Comparison of ENCODE assay signal across 8 mouse cellular contexts in genomic region chr6:122873871-122874719, GRCm38 (mm10). TPM values are rescaled to one million over a fixed set of nuclear protein-coding genes. Genes with fewer than 3 reads are reported as not detected.
A peak's percentile ranks its signal among the peaks of the same experiment; 100 is the strongest.
DNase-seq lines count a peak whose midpoint lies in the region; ATAC-seq and TF ChIP-seq lines count a peak whose summit lies in the region.

Gene Necap1 (plus strand): TSS chr6:122874474.

- peak; percentile 86 for TF ChIP-seq CTCF in kidney, adult 2 months (conservative IDR thresholded peaks at IDR 0.05; ENCODE audit: insufficient read depth, insufficient read length, low read depth, low read length)
- peak; percentile 77 for TF ChIP-seq CTCF in spleen, adult 2 months (IDR thresholded peaks at IDR 0.05; ENCODE audit: extremely low read depth, insufficient read depth, insufficient read length, insufficient replicate concordance)

- peak within 1 kb of the TSS; percentile 88 for H3K9ac ChIP-seq in embryonic facial prominence, embryonic 13.5 days
- peak within 1 kb of the TSS; percentile 78 for H3K9ac ChIP-seq in limb, embryonic 12.5 days (replicated peaks)
- peak within 1 kb of the TSS; percentile 76 for H3K9ac ChIP-seq in midbrain, embryonic 15.5 days

- 8% methylated on average over 43 of the region's 43 CpGs for WGBS in embryonic facial prominence, embryonic 13.5 days
- 7% methylated on average over 43 of the region's 43 CpGs for WGBS in kidney, adult 2 months
- 9% methylated on average over 39 of the region's 43 CpGs for WGBS in limb, embryonic 12.5 days
- 8% methylated on average over 43 of the region's 43 CpGs for WGBS in midbrain, embryonic 15.5 days
- WGBS in spleen, adult 2 months, result 6% methylated on average over 43 of the region's 43 CpGs

- no peaks in the 10 kb centered on the region for H3K27me3 ChIP-seq in embryonic facial prominence, embryonic 13.5 days
- no peaks in the 10 kb centered on the region for H3K27me3 ChIP-seq in kidney, adult 2 months (replicated peaks; ENCODE audit: control insufficient read depth, insufficient read depth, low read length)
- H3K27me3 ChIP-seq in limb, embryonic 12.5 days, result peaks cover 2% of the 10 kb centered on the region; the same call in 1 of the 2 replicates
- H3K27me3 ChIP-seq in midbrain, embryonic 15.5 days (replicated peaks), result no peaks in the 10 kb centered on the region
- H3K27me3 ChIP-seq in spleen, adult 2 months (ENCODE audit: control insufficient read depth, insufficient read depth, low read length), result no peaks in the 10 kb centered on the region; the same call in 1 of the 2 replicates

- peaks cover 16% of the 10 kb centered on the region for H3K4me1 ChIP-seq in embryonic facial prominence, embryonic 13.5 days
- H3K4me1 ChIP-seq in kidney, adult 2 months (ENCODE audit: control insufficient read depth, insufficient read depth, low read length), result peaks cover 8% of the 10 kb centered on the region; the same call in 1 of the 2 replicates
- H3K4me1 ChIP-seq in limb, embryonic 12.5 days (replicated peaks), result peaks cover 5% of the 10 kb centered on the region
- peaks cover 18% of the 10 kb centered on the region for H3K4me1 ChIP-seq in midbrain, embryonic 15.5 days
- peaks cover 11% of the 10 kb centered on the region for H3K4me1 ChIP-seq in spleen, adult 2 months (ENCODE audit: control insufficient read depth, insufficient read depth, insufficient read length)

- H3K27ac ChIP-seq in embryonic facial prominence, embryonic 13.5 days, result peak within 1 kb of the TSS; percentile 87
- peak within 1 kb of the TSS; percentile 31 for H3K27ac ChIP-seq in kidney, adult 2 months (ENCODE audit: insufficient read depth, low read depth, low read length)
- H3K27ac ChIP-seq in limb, embryonic 12.5 days, result peak within 1 kb of the TSS; percentile 90
- H3K27ac ChIP-seq in midbrain, embryonic 15.5 days, result peak within 1 kb of the TSS; percentile 87
- H3K27ac ChIP-seq in spleen, adult 2 months (ENCODE audit: insufficient read depth, low read length), result peak within 1 kb of the TSS; percentile 80

- H3K9me3 ChIP-seq in embryonic facial prominence, embryonic 13.5 days, result no peaks in the 10 kb centered on the region
- H3K9me3 ChIP-seq in limb, embryonic 12.5 days, result no peaks in the 10 kb centered on the region
- H3K9me3 ChIP-seq in midbrain, embryonic 15.5 days, result no peaks in the 10 kb centered on the region

- peak; percentile 26 for TF ChIP-seq POLR2A in kidney, adult 2 months (IDR thresholded peaks at IDR 0.05; ENCODE audit: low read depth, low read length)
- peak; percentile 78 for TF ChIP-seq POLR2A in spleen, adult 2 months (IDR thresholded peaks at IDR 0.05; ENCODE audit: low read depth, low read length)

- peak within 1 kb of the TSS; percentile 60 for H3K4me2 ChIP-seq in embryonic facial prominence, embryonic 13.5 days
- H3K4me2 ChIP-seq in limb, embryonic 12.5 days, result peak within 1 kb of the TSS; percentile 61
- H3K4me2 ChIP-seq in midbrain, embryonic 15.5 days, result peak within 1 kb of the TSS; percentile 51

- ATAC-seq in embryonic facial prominence, embryonic 13.5 days (ENCODE audit: insufficient number of reproducible peaks, insufficient read depth, low FRiP score, low TSS enrichment, low read depth), result peak; percentile 90
- peak; percentile 88 for ATAC-seq in limb, embryonic 12.5 days (ENCODE audit: insufficient number of reproducible peaks, insufficient read depth, low FRiP score, low TSS enrichment, low read depth)
- peak; percentile 97 for ATAC-seq in midbrain, embryonic 15.5 days (replicated peaks)

- H3K4me3 ChIP-seq in embryonic facial prominence, embryonic 13.5 days, result peak within 1 kb of the TSS; percentile 80
- H3K4me3 ChIP-seq in kidney, adult 2 months (ENCODE audit: insufficient read depth, low read depth, low read length), result peak within 1 kb of the TSS; percentile 92
- H3K4me3 ChIP-seq in limb, embryonic 12.5 days (replicated peaks), result peak within 1 kb of the TSS; percentile 81
- H3K4me3 ChIP-seq in midbrain, embryonic 15.5 days, result peak within 1 kb of the TSS; percentile 78
- H3K4me3 ChIP-seq in spleen, adult 2 months (ENCODE audit: extremely low read depth, insufficient read depth, insufficient read length), result peak within 1 kb of the TSS; percentile 90

- peak; percentile 94 for DNase-seq in 3134 (ENCODE audit: extremely low read depth, insufficient read length, low spot score)
- peak; percentile 96 to 98 for DNase-seq in adrenal gland, postnatal 36 days
- peak; percentile 97 to 99 for DNase-seq in heart, adult 18-20 months
- peak; percentile 98 for DNase-seq in kidney, adult 2 months
- DNase-seq in spleen, adult 2 months (ENCODE audit: low read depth in 1 of 2, low spot score in 2 of 2), result peak; percentile 94 to 96

- H3K36me3 ChIP-seq in embryonic facial prominence, embryonic 13.5 days, result 0 out of 2 replicates have a peak, but pooled peaks cover 6% of the 10 kb centered on the region
- no peaks in the 10 kb centered on the region for H3K36me3 ChIP-seq in kidney, adult 2 months (ENCODE audit: control insufficient read depth, insufficient read depth, low read length)
- peaks cover 27% of the 10 kb centered on the region for H3K36me3 ChIP-seq in limb, embryonic 12.5 days
- no peaks in the 10 kb centered on the region for H3K36me3 ChIP-seq in midbrain, embryonic 15.5 days (replicated peaks)
- peaks cover 4% of the 10 kb centered on the region; the same call in 1 of the 2 replicates for H3K36me3 ChIP-seq in spleen, adult 2 months (ENCODE audit: control insufficient read depth, insufficient read depth, low read length)

RNA-seq across cellular contexts. Expression of gene Necap1, which starts in this region (rescaled TPM):
- 10 to 100 TPM; 54.9 to 67.6 TPM for total RNA-seq in adrenal gland, postnatal 36 days (2021)
- polyA plus RNA-seq in embryonic facial prominence, embryonic 13.5 days (2015; fragmentation: Nextera tagmentation; extraction: Ambion mirVana), result 57.0 and 65.2 TPM in 2 replicates
- total RNA-seq in heart, adult 18-20 months (2021), result 10 to 100 TPM; 20.7 to 24.3 TPM
- 20.5 and 25.0 TPM in 2 replicates for polyA plus RNA-seq in kidney, adult 2 months (2012; rRNA removed)
- 61.8 and 64.8 TPM in 2 replicates for polyA plus RNA-seq in limb, embryonic 12.5 days (2016; fragmentation: Nextera tagmentation; extraction: Ambion mirVana)
- 134 and 146 TPM in 2 replicates for polyA plus RNA-seq in midbrain, embryonic 15.5 days (2015; fragmentation: Nextera tagmentation; extraction: Ambion mirVana)
- polyA plus RNA-seq in spleen, adult 2 months (2012; rRNA removed), result 7.1 and 7.4 TPM in 2 replicates

Comparison
In these comparisons a context has a peak if more than half of its experiments do, and no peak if none do; other contexts are left out.
1. Peak in every context shown above with its lines: DNase-seq, ATAC-seq, H3K4me3 ChIP-seq and H3K27ac ChIP-seq.
2. H3K27ac ChIP-seq: peak in every context shown above with its lines; median percentile 90 in limb, embryonic 12.5 days; 87 in embryonic facial prominence, embryonic 13.5 days; 87 in midbrain, embryonic 15.5 days; 80 in spleen, adult 2 months; 31 in kidney, adult 2 months.